Mouse (Mus musculus) forebrain, postnatal 0 days (tissue): Measurements from ENCODE around the gene Ttc9. TPM values are rescaled to one million over a fixed set of nuclear protein-coding genes. Genes with fewer than 3 reads are reported as not detected.
A peak's percentile ranks its signal among the peaks of the same experiment; 100 is the strongest.

Experiments used
- ATAC-seq: fragments of 200-750 bp; cut with Nextera tagmentation; 2 replicates; pipeline ENCODE4 v1.8.0; 2017; ENCODE audit warnings: mild to moderate bottlenecking, moderate library complexity
- DNase-seq: peaks from one replicate; pipeline ENCODE4 v3.0.0-alpha.2; 2015
- H3K27ac ChIP-seq: fragments of 300-500 bp; sonication (generic); 2 replicates; pipeline ENCODE4 v1.5.1; 2014; ENCODE audit warnings: low read depth, mild to moderate bottlenecking, antibody characterized with exemption, low read length, moderate library complexity, mixed read lengths
- H3K27me3 ChIP-seq: fragments of 300-500 bp; sonication (generic); 2 replicates; pipeline ENCODE4 v1.6.1; 2014; ENCODE audit warnings: mild to moderate bottlenecking, low read length, mixed read lengths; ENCODE audit not compliant: insufficient read depth
- H3K36me3 ChIP-seq: fragments of 300-500 bp; sonication (generic); 2 replicates; pipeline ENCODE4 v1.6.1; 2014; ENCODE audit warnings: mild to moderate bottlenecking, moderate library complexity; ENCODE audit not compliant: insufficient read depth
- H3K4me1 ChIP-seq: fragments of 300-500 bp; sonication (generic); 2 replicates; pipeline ENCODE4 v1.6.1; 2014; ENCODE audit warnings: antibody characterized with exemption; ENCODE audit not compliant: insufficient read depth
- H3K4me2 ChIP-seq: fragments of 300-500 bp; sonication (generic); 2 replicates; pipeline ENCODE4 v1.6.1; 2014; ENCODE audit warnings: low read depth, mild to moderate bottlenecking, moderate library complexity
- H3K4me3 ChIP-seq: fragments of 300-500 bp; sonication (generic); 2 replicates; pipeline ENCODE4 v1.5.1; 2014; ENCODE audit warnings: low read depth, low read length, mixed read lengths
- H3K9ac ChIP-seq: fragments of 300-500 bp; sonication (generic); 2 replicates; pipeline ENCODE4 v1.6.1; 2014; ENCODE audit warnings: mild to moderate bottlenecking
- H3K9me3 ChIP-seq: fragments of 300-500 bp; sonication (generic); 2 replicates; pipeline ENCODE4 v1.6.1; 2016; ENCODE audit warnings: low read length
- CTCF ChIP-seq: sonication (generic); IDR thresholded peaks from 2 replicates; pipeline ENCODE4 v1.5.1; 2016; ENCODE audit warnings: antibody characterized with exemption, control low read depth, low read depth
- WGBS: fragments of 180-500 bp; shearing (Covaris S2); extraction: QIAGEN DNeasy Blood & Tissue Kit; methylation state at CpG from one replicate; pipeline ENCODE4 v1.1.7; 2014; 5-methylcytosine and 5-hydroxymethylcytosine counted together
- polyA plus RNA-seq: library from polyadenylated mRNA; unstranded; fragments of >200 nt; fragmentation: Nextera tagmentation; extraction: Ambion mirVana; gene quantifications from 2 replicates; pipeline ENCODE4 v1.2.1, GENCODE M21; 2015
- total RNA-seq: library from RNA; depleted of rRNA; stranded (reverse); fragments of >200 nt; gene quantifications from 2 replicates; pipeline ENCODE4 v1.2.3, GENCODE M21; 2014

Ttc9 gene
- total and polyA plus RNA-seq, 2 experiments from 2014 or later = 19.5 to 54.6 TPM

- DNase-seq = no peak
- ATAC-seq = no peak
- 77% methylated on average over 11 of the region's 11 CpGs for WGBS
- Histone ChIP-seq H3K4me3 (no peak overlapping the region), H3K27me3 (no peaks in the 10 kb centered on the region), H3K27ac (no peak overlapping the region), H3K9ac (no peak overlapping the region), H3K4me1 (no peaks in the 10 kb centered on the region), H3K36me3 (no peaks in the 10 kb centered on the region), H3K9me3 (no peaks in the 10 kb centered on the region), H3K4me2 (no peak overlapping the region)
- TF ChIP-seq CTCF = no peak
Observed at GRCm38 (mm10) chr12:81683395-81683794, 52.3 kb downstream of the Ttc9 start.

GRCm38 (mm10) chr12:81684096-81684495 lies 53.0 kb downstream of the Ttc9 start:
- no peak for DNase-seq
- no peaks in the 10 kb centered on the region for H3K9me3 ChIP-seq
- H3K4me1 ChIP-seq = no peaks in the 10 kb centered on the region
- H3K4me3 ChIP-seq = no peak overlapping the region
- no peak overlapping the region for H3K9ac ChIP-seq
- 81% methylated on average over 6 of the region's 6 CpGs for WGBS
- TF ChIP-seq CTCF = no peak
- no peak overlapping the region for H3K4me2 ChIP-seq
- H3K36me3 ChIP-seq = no peaks in the 10 kb centered on the region
- no peak overlapping the region for H3K27ac ChIP-seq
- ATAC-seq = no peak
- H3K27me3 ChIP-seq = no peaks in the 10 kb centered on the region

GRCm38 (mm10) chr12:81685981-81686380 lies 54.9 kb downstream of the Ttc9 start:
- peak; percentile 62 for ATAC-seq
- Histone ChIP-seq H3K9ac (no peak overlapping the region), H3K27ac (no peak overlapping the region), H3K4me3 (no peak overlapping the region), H3K4me1 (no peaks in the 10 kb centered on the region), H3K36me3 (no peaks in the 10 kb centered on the region), H3K4me2 (no peak overlapping the region), H3K27me3 (no peaks in the 10 kb centered on the region), H3K9me3 (no peaks in the 10 kb centered on the region)
- TF ChIP-seq CTCF = no peak
- WGBS = 18% methylated on average over 3 of the region's 3 CpGs
- no peak for DNase-seq

- WGBS = 10% methylated on average over 12 of the region's 12 CpGs
- ATAC-seq (peak; percentile 25; the same call in 1 of the 2 replicates), DNase-seq (no peak)
- Histone ChIP-seq H3K9me3 (no peaks in the 10 kb centered on the region), H3K36me3 (no peaks in the 10 kb centered on the region), H3K4me1 (no peaks in the 10 kb centered on the region), H3K4me3 (no peak overlapping the region), H3K9ac (no peak overlapping the region), H3K27me3 (no peaks in the 10 kb centered on the region), H3K27ac (no peak overlapping the region), H3K4me2 (no peak overlapping the region)
- TF ChIP-seq CTCF = no peak
Observed at GRCm38 (mm10) chr12:81686406-81687117, 55.5 kb downstream of the Ttc9 start.

- no peaks in the 10 kb centered on the region for H3K36me3 ChIP-seq
- ATAC-seq = no peak
- TF ChIP-seq CTCF = peak; percentile 15; the same call in 1 of the 2 replicates
- no peak for DNase-seq
- no peak overlapping the region for H3K4me3 ChIP-seq
- H3K4me1 ChIP-seq = no peaks in the 10 kb centered on the region
- H3K27ac ChIP-seq = no peak overlapping the region
- H3K27me3 ChIP-seq = no peaks in the 10 kb centered on the region
- H3K9me3 ChIP-seq = no peaks in the 10 kb centered on the region
- H3K4me2 ChIP-seq = no peak overlapping the region
- H3K9ac ChIP-seq = no peak overlapping the region
- 76% methylated on average over 5 of the region's 5 CpGs for WGBS
Observed at GRCm38 (mm10) chr12:81687873-81688272, 56.8 kb downstream of the Ttc9 start.

- Histone ChIP-seq H3K27ac (no peak overlapping the region), H3K36me3 (no peaks in the 10 kb centered on the region), H3K4me1 (no peaks in the 10 kb centered on the region), H3K4me3 (no peak overlapping the region), H3K27me3 (no peaks in the 10 kb centered on the region), H3K9ac (no peak overlapping the region), H3K4me2 (no peak overlapping the region), H3K9me3 (no peaks in the 10 kb centered on the region)
- no peak for TF ChIP-seq CTCF
- 94% methylated on average over 4 of the region's 4 CpGs for WGBS
- DNase-seq = no peak
- ATAC-seq = no peak
Observed at GRCm38 (mm10) chr12:81688537-81688936, 57.5 kb downstream of the Ttc9 start.

- no peaks in the 10 kb centered on the region for H3K4me1 ChIP-seq
- no peak overlapping the region for H3K27ac ChIP-seq
- peak; percentile 6; the same call in 1 of the 2 replicates for TF ChIP-seq CTCF
- no peak overlapping the region for H3K4me2 ChIP-seq
- no peak for ATAC-seq
- DNase-seq = no peak
- WGBS = 24% methylated on average over 4 of the region's 4 CpGs
- no peak overlapping the region for H3K9ac ChIP-seq
- no peaks in the 10 kb centered on the region for H3K9me3 ChIP-seq
- no peaks in the 10 kb centered on the region for H3K36me3 ChIP-seq
- no peaks in the 10 kb centered on the region for H3K27me3 ChIP-seq
- H3K4me3 ChIP-seq = no peak overlapping the region
Observed at GRCm38 (mm10) chr12:81689505-81690056, 58.5 kb downstream of the Ttc9 start.
